Mouse (Mus musculus): ENCODE measurements around the gene Zfhx3.

Zfhx3 gene

DNA sequence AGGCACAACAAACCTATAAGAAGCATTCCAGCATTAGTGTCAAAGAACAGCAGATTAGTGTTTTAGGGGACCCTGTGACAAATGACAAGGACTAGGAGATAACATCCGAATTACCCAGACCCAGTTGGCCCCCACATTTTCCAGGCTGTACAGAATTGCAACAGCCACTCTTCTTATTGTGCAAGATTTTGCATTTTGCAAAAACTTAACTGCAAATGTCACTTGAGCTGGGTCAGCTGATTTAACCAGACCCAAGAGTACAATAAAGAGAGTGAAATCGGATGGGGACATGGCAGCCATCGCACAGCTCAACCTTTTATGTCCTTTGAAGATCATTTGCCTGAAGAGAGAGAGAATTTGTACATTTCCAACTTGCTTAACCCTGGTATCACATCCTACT lies 720.3 kb downstream of the Zfhx3 start:
- DNase-seq (ENCODE audit: low spot score), result no peak

DNA sequence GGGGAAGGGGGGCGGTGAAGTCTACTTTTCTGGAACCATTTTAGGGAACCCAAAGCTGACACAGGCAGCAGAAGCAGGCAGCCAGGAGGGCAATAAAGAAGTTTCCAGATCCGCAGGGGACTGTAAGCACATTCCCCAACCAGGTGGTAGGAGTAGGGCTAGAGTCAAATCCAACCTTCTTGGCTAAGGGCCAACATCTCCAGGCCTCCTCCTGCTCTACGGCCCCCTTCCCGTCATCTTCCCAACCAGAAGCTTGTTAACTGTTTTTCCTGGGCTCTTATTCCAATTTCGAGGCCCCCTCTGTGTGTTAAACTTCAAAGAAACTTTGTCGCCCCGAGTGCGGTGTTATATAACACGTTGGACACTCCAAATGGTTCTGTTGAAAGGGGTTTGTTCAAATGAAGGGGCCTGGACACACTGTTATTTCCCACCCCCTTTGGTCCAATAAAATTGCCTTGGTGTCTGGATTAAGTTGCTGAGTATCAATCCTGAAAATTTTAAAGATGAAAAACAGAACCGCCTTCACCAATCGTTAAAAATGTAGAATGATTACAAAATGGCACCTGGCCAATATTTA lies 729.6 kb downstream of the Zfhx3 start:
- DNase-seq (ENCODE audit: low spot score), result no peak

DNA sequence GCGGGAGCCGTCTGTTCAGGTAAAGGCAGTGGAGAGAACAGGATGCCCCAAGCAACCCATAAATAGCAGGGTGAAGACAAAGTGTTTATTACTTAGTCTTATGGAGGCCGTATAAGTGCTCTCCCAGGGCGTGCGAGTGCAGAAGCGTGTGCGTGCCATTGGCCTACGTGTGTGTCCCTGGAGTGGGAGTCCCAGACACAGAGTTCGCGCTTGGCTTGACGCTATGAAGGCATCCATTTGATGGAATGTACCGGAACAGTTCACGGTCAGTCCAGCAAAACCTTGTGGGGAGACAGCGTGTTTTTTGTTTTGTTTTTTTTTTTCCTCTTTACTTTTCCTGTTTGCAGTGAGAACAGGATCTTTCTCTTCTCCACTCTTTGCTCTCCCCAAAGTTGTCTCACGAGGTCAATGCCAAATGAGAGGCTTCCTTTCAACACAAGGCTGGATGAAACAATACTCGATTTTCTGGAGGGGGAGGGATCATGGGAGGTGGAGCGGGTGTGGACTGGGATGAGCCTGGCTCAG lies 732.6 kb downstream of the Zfhx3 start:
- DNase-seq (ENCODE audit: low spot score), result no peak

DNA sequence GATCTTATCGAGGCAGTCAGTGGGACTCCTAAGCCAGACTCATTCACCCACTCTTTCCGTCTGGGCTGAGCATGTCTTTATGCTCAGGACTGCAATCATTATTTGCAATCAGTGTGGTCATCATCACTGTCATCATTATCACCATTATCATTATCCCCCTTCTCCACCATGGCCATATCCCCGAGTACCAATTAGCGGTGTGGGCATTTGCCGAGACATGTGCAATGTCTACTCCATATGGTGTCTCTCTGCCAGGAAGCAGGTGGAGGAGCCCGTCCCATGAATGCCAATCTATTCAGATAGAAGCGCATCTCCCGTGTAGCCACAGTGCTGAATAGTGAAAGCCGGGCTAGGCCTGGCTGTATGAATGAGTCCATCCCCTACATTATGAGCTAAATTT lies 747.2 kb downstream of the Zfhx3 start:
- no peak for DNase-seq (ENCODE audit: low spot score)

DNA sequence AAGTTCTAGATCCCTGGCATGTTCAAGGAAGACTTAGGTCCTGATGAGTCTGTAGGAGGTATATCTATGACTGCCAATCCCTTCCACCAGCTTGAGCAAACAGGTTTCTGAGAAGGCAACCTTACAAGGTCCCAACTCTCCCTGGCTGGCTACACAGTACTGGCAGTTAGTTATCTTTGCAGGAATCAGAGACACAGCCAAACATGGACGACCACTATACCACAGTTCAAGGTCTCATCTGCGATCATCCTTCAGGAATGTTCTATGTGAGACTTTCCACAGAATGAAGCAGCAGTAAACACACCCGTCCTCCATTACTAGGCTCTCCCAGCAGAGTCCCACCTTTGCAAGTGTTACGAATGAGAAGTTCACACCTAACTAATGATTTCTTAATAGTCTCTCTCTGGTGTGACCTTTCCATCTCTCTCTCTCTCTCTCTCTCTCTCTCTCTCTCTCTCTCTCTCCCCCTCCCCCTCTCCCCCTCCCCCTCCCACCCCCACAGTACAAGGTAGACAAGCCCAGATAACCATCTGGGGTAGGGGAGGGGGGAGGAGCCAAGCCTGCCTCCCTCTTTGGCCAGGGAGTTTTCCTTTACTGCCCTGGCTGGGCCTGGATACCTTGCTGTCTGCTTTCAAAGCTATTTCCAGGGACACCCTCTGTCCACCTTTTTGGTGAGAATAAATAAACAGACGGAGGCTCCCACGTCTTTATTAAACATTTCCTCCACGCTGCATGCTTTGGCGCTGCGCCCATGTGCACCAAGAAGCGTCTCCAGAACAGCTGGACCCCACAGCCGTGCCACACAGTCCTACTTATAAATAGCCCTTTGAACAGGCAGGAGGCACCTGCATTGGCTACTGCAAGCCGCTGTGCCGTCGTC lies 748.4 kb downstream of the Zfhx3 start:
- DNase-seq (ENCODE audit: low spot score), result no peak

DNA sequence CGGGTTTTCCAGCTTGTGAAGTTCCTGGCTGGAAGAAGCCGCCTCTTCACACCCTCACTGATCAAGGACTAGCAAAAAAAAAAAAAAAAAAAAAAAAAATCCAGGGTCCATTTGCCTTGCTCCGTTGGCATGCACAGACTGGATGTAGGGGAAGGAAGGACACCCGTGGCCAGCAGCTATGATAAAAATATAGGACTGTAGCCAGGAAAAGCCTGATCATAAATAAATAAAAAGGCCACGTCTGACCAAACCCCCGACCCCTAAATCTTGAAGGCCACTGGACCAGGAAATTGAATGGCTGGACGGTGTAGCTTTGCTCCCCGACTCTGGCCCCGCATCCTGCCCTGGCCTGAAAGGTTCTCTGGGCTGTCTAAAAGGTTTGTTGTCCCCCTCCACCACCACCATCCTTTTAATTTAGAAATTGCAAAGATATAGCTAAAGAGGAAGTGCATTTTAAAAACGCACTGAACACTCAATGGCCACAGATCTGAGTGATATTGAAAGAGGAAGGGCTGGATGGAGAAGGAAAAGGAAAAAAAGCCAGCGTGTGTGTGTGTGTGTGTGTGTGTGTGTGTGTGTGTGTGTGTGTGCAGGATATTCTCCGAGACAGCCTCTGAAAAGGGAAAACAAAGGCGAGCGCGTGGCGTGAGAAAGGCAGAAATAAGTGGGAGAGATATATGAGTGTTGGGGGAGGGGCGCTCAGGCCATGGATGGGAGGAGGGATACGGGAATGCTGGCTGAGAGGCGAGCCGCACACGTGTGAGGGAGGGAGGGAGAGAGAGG lies 749.2 kb downstream of the Zfhx3 start:
- no peak for DNase-seq (ENCODE audit: low spot score)

DNA sequence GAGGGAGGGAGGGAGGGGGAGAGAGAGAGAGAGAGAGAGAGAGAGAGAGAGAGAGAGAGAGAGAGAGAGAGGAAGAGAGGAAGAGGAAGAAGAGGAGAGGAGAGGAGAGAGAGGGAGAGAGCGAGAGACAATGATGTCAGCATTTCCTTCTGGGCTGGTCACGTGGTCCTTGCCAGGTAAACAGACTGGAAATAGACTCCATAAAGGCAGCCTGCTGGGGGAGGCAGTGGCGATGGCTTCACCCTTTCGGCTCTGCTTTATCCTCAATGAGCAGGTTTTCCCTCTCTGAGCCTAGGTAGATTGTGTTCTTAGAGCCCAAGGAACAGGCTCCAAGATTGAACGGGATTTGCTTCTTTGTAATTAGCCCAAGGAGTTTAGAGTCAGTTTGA lies 749.8 kb downstream of the Zfhx3 start:
- DNase-seq (ENCODE audit: low spot score), result no peak

DNA sequence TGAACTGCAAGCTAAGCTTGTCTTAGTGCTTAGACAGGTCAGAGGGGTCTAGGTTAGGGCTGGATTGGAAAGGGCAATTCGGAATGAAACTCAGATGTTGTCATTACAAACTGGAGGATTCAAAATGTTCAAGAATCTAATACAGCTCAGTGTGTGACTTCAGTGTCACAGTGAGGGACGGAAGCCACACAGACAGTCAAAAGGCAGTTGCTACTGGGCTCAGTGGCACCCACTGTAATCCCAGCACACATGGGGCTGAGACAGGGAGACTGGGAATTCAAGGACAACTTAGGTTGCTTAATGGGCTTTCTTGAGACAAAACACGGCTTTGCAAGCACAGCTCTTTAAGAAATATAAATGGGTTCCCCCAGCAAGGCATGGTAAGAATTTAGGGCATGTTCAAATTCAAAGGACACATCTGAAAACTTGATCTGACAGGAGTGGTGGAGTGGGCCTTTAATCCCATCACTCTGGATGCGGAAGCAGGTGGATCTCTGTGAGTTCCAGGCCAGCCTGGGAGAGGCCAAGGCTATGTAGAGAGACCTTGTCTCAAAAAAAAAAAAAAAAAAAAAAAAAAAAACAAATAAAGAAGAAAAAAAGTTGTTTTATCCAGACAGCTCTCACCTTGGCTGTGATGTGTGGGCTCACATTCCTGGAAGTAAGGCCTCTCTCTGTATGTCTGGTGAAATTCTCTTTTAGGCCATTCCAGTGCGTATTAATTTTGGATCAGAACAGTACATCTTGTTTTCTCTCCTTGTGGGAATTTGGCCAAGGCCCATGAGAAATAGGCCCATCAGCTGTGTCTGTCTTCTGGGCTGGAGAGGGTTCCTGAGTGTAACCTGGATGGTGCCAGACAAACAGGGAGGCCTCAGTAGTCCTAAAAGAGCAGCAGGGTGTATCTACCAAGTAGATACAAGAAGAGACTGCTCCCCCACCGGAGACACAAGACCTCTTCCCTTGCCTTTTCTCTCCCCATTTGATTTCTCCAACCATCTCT lies 750.5 kb downstream of the Zfhx3 start:
- no peak for DNase-seq (ENCODE audit: low spot score)

DNA sequence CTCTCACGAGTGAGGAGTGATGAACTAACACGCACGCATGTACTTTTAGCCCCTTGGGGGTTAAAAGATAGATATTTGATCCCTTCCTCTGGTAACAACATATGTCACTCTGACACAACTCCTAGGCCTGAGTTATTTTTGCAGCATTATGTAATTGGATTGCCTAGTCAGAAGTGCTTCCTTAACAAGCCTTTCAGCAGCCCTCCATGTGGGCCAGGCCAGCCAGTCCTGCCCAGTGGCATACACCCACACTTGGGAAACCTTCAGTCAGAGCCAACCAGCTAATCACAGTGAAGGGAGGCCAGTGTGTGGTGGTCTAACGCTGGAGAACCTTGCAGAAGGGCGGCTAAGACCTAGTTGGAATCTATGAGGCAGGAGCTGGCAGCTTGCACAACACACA lies 751.4 kb downstream of the Zfhx3 start:
- DNase-seq (ENCODE audit: low spot score), result no peak

DNA sequence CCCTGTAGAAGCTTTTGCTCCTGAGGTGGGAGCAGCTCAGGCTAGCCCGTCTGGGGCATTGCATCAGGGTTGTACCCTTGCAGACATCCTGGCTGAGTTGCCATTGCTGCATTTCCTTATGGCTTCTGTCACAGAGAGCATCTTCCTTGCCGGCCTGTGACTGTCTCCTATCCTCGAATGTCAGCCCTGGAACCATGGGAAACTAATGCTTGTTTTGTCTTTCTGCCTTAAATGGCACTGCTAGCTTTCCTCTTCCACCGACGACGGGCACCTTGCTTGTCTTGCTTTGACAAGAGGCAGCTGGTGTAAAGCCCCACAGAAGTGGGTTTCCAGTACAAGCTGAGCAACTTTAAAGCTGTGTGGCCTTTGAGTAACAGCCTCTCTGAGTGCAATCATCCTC lies 752.1 kb downstream of the Zfhx3 start:
- DNase-seq (ENCODE audit: low spot score), result no peak

DNA sequence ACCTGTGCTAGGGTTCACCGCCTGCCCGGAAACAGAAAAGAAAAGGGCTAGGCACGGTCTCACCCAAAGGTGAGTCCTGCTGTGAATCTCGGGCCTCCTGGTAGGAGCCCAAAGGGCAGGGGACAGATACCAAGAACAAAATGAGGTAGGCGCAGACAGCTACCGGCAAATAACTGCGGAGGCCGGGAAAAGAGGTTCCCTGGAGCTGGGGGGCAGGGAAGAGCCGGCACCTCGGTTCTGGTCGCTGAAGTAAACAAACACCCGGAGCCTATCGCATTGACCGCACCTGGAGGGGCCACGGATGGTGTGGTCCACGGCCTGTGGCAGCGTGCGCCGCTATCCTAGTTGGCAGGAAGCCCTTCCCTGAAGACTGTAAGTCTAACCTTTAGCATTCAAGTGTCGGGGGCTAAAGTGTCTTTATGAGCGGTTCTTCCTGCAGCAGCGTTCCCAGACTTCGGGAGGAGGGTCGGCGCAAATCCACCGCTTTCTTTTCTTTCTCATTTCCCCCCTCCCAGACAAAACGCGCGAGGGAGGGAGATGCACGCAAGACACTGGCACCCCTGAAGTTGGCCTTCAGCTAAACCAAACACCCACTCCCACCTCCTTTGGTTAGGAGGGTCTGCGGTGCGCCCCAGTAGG lies 752.9 kb downstream of the Zfhx3 start:
- DNase-seq (ENCODE audit: low spot score), result no peak

DNA sequence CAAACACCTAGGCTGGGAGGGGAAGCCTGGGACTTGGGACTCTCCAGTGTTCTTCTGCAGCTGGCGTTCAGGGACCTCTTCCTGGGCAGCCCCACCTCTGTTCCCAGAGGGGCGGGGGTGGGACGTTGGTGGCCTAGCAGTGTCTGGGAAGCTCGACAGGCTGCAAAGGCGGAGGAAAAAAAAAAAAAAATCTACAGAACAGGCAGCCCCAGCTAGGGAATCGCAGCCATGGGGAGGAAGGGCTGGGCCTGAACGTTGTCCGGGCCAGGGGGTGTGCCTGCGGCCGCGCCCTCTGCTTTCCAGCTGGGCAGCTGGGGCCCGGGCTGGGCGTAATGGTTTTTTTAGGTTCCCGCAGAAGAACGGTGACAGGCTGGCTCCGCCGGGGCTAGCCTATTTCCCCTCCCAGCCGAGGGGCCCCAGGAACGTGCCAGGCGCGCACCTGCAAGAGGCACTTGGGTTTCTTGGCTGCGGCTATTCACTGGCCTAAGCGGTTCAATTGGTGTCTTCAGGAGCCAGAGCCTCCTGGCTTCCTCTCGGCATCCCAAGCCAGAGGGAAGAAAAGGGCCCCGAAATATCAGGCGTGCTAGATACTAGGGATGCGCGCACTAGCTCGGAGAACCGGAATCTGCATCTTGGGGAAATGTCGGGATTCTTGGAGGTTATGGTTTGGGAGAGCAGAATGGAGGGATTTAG lies 753.6 kb downstream of the Zfhx3 start:
- no peak for DNase-seq (ENCODE audit: low spot score)

DNA sequence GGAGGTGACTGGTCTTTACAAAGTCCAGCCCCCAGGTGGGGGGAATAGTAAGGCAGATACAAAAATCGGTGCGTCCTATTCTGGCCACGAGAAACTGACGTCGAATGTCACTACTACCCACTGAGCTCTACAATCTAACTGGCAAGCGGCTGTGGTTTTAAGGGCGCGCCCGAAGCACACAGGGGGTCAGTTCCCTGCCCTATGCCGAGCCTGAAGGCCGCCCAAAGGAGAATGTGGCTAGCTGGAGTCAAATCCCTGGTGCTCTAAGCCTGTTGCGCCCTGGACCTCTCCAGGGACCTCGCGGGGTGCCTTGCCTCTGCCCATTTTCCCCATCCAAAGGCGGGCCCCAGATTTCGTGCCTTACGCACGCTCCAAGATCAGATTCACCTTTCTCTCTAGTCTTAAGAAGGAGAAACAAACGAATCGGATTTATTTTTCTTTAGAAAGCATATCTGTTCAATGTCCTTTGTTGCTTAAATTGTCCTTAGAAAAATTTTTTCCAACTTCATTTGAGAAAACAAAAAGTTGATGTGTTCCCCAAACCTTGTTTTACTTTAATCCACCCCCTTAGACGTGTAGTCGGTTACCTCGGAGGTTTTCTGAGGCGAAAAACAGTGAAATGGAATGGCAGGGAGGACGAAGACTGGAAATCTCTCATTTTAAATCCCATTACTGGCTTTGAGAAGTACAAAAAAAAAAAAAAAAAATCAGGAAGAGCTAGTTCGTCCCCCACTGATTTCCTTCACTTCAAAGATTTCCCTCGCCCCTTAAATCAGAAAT lies 754.4 kb downstream of the Zfhx3 start:
- no peak for DNase-seq (ENCODE audit: low spot score)

DNA sequence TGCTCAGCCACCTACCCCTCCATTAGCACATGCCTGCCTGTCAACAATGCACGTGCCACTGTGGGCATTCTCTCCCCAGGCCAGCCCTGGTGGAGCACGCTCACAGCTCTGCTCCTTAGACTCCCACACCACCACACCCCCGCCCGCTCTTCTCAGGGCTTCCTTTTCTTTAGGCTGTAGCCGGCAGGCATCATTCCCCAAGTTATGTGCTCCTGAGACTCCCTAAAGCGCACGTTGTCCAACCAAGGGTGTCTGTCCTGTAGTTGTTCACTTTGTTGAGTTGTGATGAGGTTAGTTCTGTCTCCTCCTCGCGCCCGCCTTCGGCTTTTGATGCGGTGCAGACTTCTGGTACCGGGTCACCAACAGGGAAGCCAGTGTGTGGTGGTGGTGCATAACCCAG lies 755.1 kb downstream of the Zfhx3 start:
- no peak for DNase-seq (ENCODE audit: low spot score)

DNA sequence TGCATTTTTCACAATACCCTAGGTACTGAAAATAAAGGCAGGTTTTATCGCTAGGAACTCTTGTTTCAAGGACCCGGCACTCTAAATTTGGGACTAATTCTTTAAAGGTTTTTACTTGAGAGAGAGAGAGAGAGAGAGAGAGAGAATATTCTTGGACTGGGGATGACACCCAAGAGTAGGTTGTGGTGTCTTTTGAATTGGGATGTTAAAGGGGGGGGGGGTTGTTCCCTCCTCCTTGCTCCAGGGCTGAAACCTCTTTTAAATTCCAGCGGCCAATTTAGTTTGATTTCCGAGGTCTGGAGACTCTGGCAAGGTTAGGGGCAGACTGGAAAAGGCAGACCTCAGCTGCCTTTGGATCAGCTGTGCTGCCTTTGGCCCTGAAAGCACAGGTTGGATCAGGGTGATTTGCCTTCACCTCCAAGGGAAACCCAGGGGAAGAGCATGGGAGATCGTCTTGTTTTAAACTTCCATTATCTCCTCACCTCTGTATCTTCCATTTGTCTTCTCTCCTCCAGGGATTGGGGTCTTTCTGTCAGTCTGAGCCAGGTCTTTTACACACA lies 755.7 kb downstream of the Zfhx3 start:
- DNase-seq (ENCODE audit: low spot score), result no peak

DNA sequence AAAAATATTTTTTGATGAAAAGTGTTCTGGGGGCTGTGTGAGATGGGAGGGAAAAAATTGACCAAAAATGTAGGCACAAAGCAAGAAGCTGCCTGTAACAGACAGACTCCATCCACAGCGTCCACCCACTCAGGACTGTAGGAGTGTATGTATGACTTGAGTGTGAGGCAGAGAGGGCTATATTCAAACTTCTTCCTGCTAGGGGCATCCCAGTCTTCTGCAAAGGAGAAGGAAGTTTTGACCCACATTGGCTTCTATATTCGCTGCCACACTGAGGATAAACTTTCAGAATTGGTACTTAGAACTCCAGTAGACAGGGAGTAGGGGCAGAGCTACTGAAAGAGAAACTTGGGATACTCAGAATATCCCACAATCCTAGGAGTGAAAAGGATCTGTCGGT lies 756.6 kb downstream of the Zfhx3 start:
- DNase-seq (ENCODE audit: low spot score), result no peak

DNA sequence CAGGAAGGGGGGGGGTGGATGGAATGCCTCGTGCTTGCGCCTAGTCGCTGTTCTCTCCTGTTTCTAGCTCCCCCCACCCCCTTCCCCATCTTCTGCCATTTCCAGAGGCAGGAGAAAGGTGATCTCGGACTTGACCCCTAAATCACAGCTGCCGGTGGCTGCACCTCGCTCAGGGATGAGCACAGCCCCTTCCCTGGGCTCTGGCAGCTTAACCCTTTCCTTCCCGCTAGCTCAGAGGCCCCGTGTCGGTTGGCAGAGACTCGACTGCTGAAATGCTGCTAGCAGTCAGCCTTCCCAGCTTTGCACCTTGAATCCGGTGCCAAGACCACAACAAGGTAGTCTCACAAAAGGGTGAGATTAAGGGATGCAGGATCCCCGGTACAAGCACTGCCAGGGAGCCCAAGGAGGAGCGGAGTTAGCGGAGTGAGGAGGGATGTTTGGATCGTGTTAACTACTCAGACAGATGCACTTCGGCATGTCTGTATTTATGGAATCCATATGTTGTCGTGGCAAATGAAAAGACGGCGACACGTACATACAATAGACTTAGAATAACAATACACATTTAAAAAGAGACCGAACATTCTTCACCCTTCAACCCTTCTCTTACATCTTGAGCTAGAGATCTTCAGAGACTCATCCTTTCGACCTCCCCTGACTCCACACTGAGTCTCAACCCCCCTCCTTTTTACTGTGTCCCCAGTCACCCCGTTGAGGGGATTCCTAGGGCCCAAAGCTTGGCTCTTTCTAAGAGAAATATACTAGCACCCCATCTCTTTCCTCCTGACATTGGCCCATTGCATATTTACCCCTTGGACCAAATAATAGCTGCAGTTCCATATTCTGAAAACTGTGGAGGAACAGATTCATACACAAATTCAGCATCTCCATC lies 757.3 kb downstream of the Zfhx3 start:
- DNase-seq (ENCODE audit: low spot score), result no peak
